In genomic region chr11:52168461-52168860, GRCm38 (mm10) we compare ENCODE assay signal across 9 mouse cellular contexts. TPM values are rescaled to one million over a fixed set of nuclear protein-coding genes. Genes with fewer than 3 reads are reported as not detected.
DNase-seq lines count a peak whose midpoint lies in the region; ATAC-seq and TF ChIP-seq lines count a peak whose summit lies in the region.
"Had no signal": no experiment of that assay in that cellular context is flagged by ENCODE, and none has a peak within 500 bp of the region (broad histone marks: within the 10 kb centered on the region; RNA-seq: fewer than 3 reads in every experiment).

No protein-coding gene starts in this region.

- intact Hi-C loops in gastrocnemius, postnatal 14 days (cut with DNase I; ENCODE audit: low total_unique reads), result no loop called here

- H3K4me2 ChIP-seq in limb, embryonic 15.5 days, result peak overlapping the region; percentile 81

- DNase-seq in retina, embryonic 14.5 days (ENCODE audit: low spot score), result peak; percentile 30
- no peak for DNase-seq in retina, postnatal 1 day
- no peak for DNase-seq in forebrain, embryonic 10.5 days (ENCODE audit: extremely low spot score, low spot score)
- no peak for DNase-seq in gastrocnemius, postnatal 14 days
- DNase-seq in adrenal gland, adult 8-10 months, result no peak

- no peaks in the 10 kb centered on the region for H3K9me3 ChIP-seq in forebrain, embryonic 10.5 days
- no peaks in the 10 kb centered on the region for H3K9me3 ChIP-seq in limb, embryonic 15.5 days

- no peaks in the 10 kb centered on the region for H3K36me3 ChIP-seq in forebrain, embryonic 10.5 days (replicated peaks)
- no peaks in the 10 kb centered on the region for H3K36me3 ChIP-seq in limb, embryonic 15.5 days
- H3K36me3 ChIP-seq in small intestine, adult 2 months (ENCODE audit: control insufficient read depth, insufficient read depth, low read length), result no peaks in the 10 kb centered on the region

- TF ChIP-seq CTCF in small intestine, adult 2 months (IDR thresholded peaks at IDR 0.05; ENCODE audit: extremely low read depth, insufficient read length, insufficient replicate concordance, low read depth, low read length), result no peak

- peak overlapping the region; percentile 57 for H3K4me3 ChIP-seq in forebrain, embryonic 10.5 days
- peak overlapping the region; percentile 42 for H3K4me3 ChIP-seq in limb, embryonic 15.5 days
- peak overlapping the region; percentile 63 for H3K4me3 ChIP-seq in small intestine, adult 2 months (ENCODE audit: low read depth, low read length)

- H3K4me1 ChIP-seq in forebrain, embryonic 10.5 days, result peaks cover 14% of the 10 kb centered on the region
- H3K4me1 ChIP-seq in limb, embryonic 15.5 days, result peaks cover 7% of the 10 kb centered on the region
- 0 out of 2 replicates have a peak, but pooled peaks cover 4% of the 10 kb centered on the region for H3K4me1 ChIP-seq in small intestine, adult 2 months (ENCODE audit: control insufficient read depth, insufficient read depth, insufficient read length, low read length)

- ATAC-seq in limb, embryonic 15.5 days (ENCODE audit: insufficient number of reproducible peaks, low FRiP score, low TSS enrichment, low read depth), result no peak
- no peak for ATAC-seq in erythroid progenitor cell, adult 5-6 weeks (replicated peaks; ENCODE audit: low FRiP score, poor library complexity, severe bottlenecking)

- WGBS in forebrain, embryonic 10.5 days, result 25% methylated on average over 12 of the region's 12 CpGs
- 20% methylated on average over 12 of the region's 12 CpGs for WGBS in limb, embryonic 15.5 days
- 8% methylated on average over 12 of the region's 12 CpGs for whole genome bisulfite sequencing in small intestine, adult 2 months

- H3K9ac ChIP-seq in limb, embryonic 15.5 days, result no peak overlapping the region

- no peak for TF ChIP-seq POLR2A in small intestine, adult 2 months (IDR thresholded peaks at IDR 0.05; ENCODE audit: low read depth, low read length)

- peaks cover 70% of the 10 kb centered on the region for H3K27me3 ChIP-seq in forebrain, embryonic 10.5 days (ENCODE audit: poor library complexity, severe bottlenecking)
- peaks cover 40% of the 10 kb centered on the region for H3K27me3 ChIP-seq in limb, embryonic 15.5 days
- peaks cover 20% of the 10 kb centered on the region for H3K27me3 ChIP-seq in small intestine, adult 2 months (ENCODE audit: control insufficient read depth, insufficient read depth, low read length)

- H3K27ac ChIP-seq in forebrain, embryonic 10.5 days, result no peak overlapping the region
- H3K27ac ChIP-seq in limb, embryonic 15.5 days, result no peak overlapping the region
- H3K27ac ChIP-seq in small intestine, adult 2 months (ENCODE audit: insufficient read depth, low read depth, low read length), result no peak overlapping the region

RNA-seq across cellular contexts. Expression of gene Olfr1373, which starts 23.1 kb away (rescaled TPM):
- polyA plus RNA-seq in forebrain, embryonic 10.5 days (2016; fragmentation: Nextera tagmentation; extraction: Ambion mirVana), result not detected in 2 replicates
- not detected in 2 replicates for polyA plus RNA-seq in limb, embryonic 15.5 days (2015; fragmentation: Nextera tagmentation; extraction: Ambion mirVana)
- not detected in 2 replicates for polyA plus RNA-seq in small intestine, adult 2 months (2012; rRNA removed)
- not detected for total RNA-seq in gastrocnemius, postnatal 14 days (2021)
- not detected in 2 replicates for total RNA-seq in erythroid progenitor cell, adult 5-6 weeks (2015; ENCODE audit: low replicate concordance)
- total RNA-seq in erythroid progenitor cell, adult 5-6 weeks (2017; ENCODE audit: low replicate concordance), result not detected in 2 replicates
- total RNA-seq in adrenal gland, adult 8-10 months (2022), result not detected
- total RNA-seq: common myeloid progenitor, adult 5-6 weeks had no signal

RNA-seq across cellular contexts. Expression of gene Olfr1371, which starts 45.3 kb away (rescaled TPM):
- not detected in 2 replicates for polyA plus RNA-seq in forebrain, embryonic 10.5 days (2016; fragmentation: Nextera tagmentation; extraction: Ambion mirVana)
- not detected in 2 replicates for polyA plus RNA-seq in limb, embryonic 15.5 days (2015; fragmentation: Nextera tagmentation; extraction: Ambion mirVana)
- polyA plus RNA-seq in small intestine, adult 2 months (2012; rRNA removed), result not detected in 2 replicates
- not detected for total RNA-seq in gastrocnemius, postnatal 14 days (2021)
- not detected in 2 replicates for total RNA-seq in erythroid progenitor cell, adult 5-6 weeks (2015; ENCODE audit: low replicate concordance)
- total RNA-seq in erythroid progenitor cell, adult 5-6 weeks (2017; ENCODE audit: low replicate concordance), result not detected in 2 replicates
- not detected for total RNA-seq in adrenal gland, adult 8-10 months (2022)
- total RNA-seq: common myeloid progenitor, adult 5-6 weeks had no signal
